Mouse (Mus musculus): ENCODE measurements around the gene Rmdn3. TPM values are rescaled to one million over a fixed set of nuclear protein-coding genes. Genes with fewer than 3 reads are reported as not detected.

The Rmdn3 gene
- polyA plus RNA-seq (2015; fragmentation: Nextera tagmentation; extraction: Ambion mirVana) = 30.9 and 32.2 TPM in 2 replicates

GRCm38 (mm10) chr2:119156681-119157572, at the start of gene Rmdn3:
Gene Rmdn3 (minus strand): TSS chr2:119157034.

DNA sequence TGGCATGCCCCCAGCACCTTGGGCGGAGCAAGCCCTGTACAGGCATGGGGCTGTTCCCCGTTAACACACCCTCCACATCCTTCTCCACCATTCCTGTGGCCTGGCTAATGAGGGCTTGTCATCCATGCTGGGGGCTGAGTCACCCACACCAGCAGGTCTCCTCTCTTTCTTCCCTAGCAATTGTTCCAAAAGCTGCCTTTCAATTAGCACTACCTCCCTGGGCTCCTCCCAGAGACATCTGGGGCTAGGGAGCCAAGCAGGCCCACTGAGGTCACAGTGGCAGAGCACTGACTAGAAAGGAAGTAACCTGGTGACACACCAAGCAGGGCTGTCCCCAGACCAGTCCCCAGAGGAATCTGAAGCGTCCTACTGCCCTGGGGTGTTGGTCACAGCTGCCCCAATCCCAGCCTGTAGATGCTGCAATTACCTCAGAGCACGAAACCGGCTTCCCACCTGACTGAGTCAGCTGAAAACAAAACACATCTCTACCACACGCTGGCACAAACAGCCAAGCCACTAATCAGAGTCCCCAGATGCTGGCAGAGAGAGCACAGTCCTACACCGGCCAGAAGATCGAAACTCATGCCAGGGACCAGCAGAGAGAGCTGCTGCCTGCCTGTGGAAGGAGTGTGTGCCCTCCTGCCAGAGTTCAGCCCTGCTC, 17.3 kb upstream of the Rmdn3 start, which contains the start of gene Gm14137:
Gene Gm14137, plus strand, starts transcription at position 519 of the 661 bp plus-strand sequence.

GRCm38 (mm10) chr2:119166901-119167865, 10.3 kb upstream of the Rmdn3 start, which contains the start of gene Gchfr:
Gene Gchfr (plus strand): TSS chr2:119167773.

DNA sequence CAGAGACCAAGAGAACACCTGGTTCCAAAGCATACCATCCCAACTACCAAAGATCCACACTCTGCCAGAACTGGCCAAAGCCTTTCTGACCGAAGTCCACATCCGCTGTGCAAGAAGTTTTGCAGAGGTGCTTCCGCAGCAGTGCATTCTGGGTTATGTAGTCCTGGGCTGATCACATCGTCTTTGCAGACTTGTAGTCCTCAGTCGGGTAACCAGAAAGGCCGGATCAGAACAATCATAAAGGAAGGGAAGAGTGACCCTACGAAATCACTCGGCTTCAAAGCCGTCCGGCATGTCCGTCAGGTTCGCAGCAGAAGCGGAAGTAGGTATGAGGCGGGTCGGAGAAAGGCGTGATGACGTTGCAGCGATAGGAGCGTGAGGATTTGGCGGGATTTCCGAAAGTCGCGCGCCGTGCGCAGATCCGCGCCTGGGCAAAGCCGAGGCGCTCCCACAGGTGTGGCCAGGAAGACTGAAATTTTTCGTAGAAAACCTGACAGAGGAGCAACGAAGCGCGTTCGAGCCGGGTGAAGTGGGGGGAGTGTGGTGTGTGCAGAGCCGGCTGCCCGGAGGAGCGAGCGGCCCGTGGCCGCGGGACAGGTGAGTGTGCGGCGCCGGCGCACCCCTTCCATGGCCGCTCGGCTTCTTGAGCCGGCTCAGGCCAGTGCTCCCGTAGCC, 44.3 kb downstream of the Rmdn3 start, which contains the start of gene Rad51:
Gene Rad51, plus strand, starts transcription at position 356 of the 675 bp plus-strand sequence.

Other genes with a start within 250 kb of the Rmdn3 start
- 18.4 and 20.0 TPM in 2 replicates for gene Chst14, start 230.5 kb downstream of the Rmdn3 start, polyA plus RNA-seq (2015; fragmentation: Nextera tagmentation; extraction: Ambion mirVana)
- gene Ccdc32, start 127.6 kb downstream of the Rmdn3 start, polyA plus RNA-seq (2015; fragmentation: Nextera tagmentation; extraction: Ambion mirVana) = 17.5 and 17.8 TPM in 2 replicates
- 1.2 and 1.4 TPM in 2 replicates for gene Rpusd2, start 122.2 kb downstream of the Rmdn3 start, polyA plus RNA-seq (2015; fragmentation: Nextera tagmentation; extraction: Ambion mirVana)
- 9.1 and 14.7 TPM in 2 replicates for gene Knl1, start 109.9 kb downstream of the Rmdn3 start, polyA plus RNA-seq (2015; fragmentation: Nextera tagmentation; extraction: Ambion mirVana)
- 10.8 and 15.5 TPM in 2 replicates for gene Rad51, start 44.2 kb downstream of the Rmdn3 start, polyA plus RNA-seq (2015; fragmentation: Nextera tagmentation; extraction: Ambion mirVana)
- 1.2 and 3.8 TPM in 2 replicates for gene Gchfr, start 10.7 kb upstream of the Rmdn3 start, polyA plus RNA-seq (2015; fragmentation: Nextera tagmentation; extraction: Ambion mirVana)
- gene Gm14137, start 17.5 kb upstream of the Rmdn3 start, polyA plus RNA-seq (2015; fragmentation: Nextera tagmentation; extraction: Ambion mirVana) = 0.10 and 0.13 TPM in 2 replicates
- gene Zfyve19, start 51.6 kb upstream of the Rmdn3 start, polyA plus RNA-seq (2015; fragmentation: Nextera tagmentation; extraction: Ambion mirVana) = 28.7 and 29.3 TPM in 2 replicates
- gene Dnajc17, start 51.8 kb upstream of the Rmdn3 start, polyA plus RNA-seq (2015; fragmentation: Nextera tagmentation; extraction: Ambion mirVana) = 11.2 and 12.2 TPM in 2 replicates
- gene Ppp1r14d, start 72.9 kb upstream of the Rmdn3 start, polyA plus RNA-seq (2015; fragmentation: Nextera tagmentation; extraction: Ambion mirVana) = 0.66 and 1.1 TPM in 2 replicates
- gene Spint1, start 80.3 kb upstream of the Rmdn3 start, polyA plus RNA-seq (2015; fragmentation: Nextera tagmentation; extraction: Ambion mirVana) = 81.7 and 90.6 TPM in 2 replicates
- gene Rhov, start 114.2 kb upstream of the Rmdn3 start, polyA plus RNA-seq (2015; fragmentation: Nextera tagmentation; extraction: Ambion mirVana) = 51.8 and 56.0 TPM in 2 replicates
- gene Vps18, start 131.7 kb upstream of the Rmdn3 start, polyA plus RNA-seq (2015; fragmentation: Nextera tagmentation; extraction: Ambion mirVana) = 11.2 and 11.6 TPM in 2 replicates
- gene Dll4, start 168.8 kb upstream of the Rmdn3 start, polyA plus RNA-seq (2015; fragmentation: Nextera tagmentation; extraction: Ambion mirVana) = 3.5 TPM in 2 replicates
- 1.3 and 7.4 TPM in 2 replicates for gene Chac1, start 194.2 kb upstream of the Rmdn3 start, polyA plus RNA-seq (2015; fragmentation: Nextera tagmentation; extraction: Ambion mirVana)

Measured in urinary bladder, postnatal 0 days (tissue).